Mouse (Mus musculus) liver, postnatal 0 days (tissue): Measurements from ENCODE around the gene Mia3. TPM values are rescaled to one million over a fixed set of nuclear protein-coding genes. Genes with fewer than 3 reads are reported as not detected.

Experiments used
- ATAC-seq: fragments of 200-750 bp; cut with Nextera tagmentation; 2 replicates; pipeline ENCODE4 v1.8.0; 2017; ENCODE audit warnings: mild to moderate bottlenecking, moderate library complexity
- DNase-seq: peaks from one replicate; pipeline ENCODE4 v3.0.0-alpha.2; 2016
- H3K27ac ChIP-seq: fragments of 300-500 bp; sonication (generic); 2 replicates; pipeline ENCODE4 v1.5.1; 2014; ENCODE audit warnings: antibody characterized with exemption, moderate library complexity, mild to moderate bottlenecking, low read depth
- H3K27me3 ChIP-seq: fragments of 300-500 bp; sonication (generic); 2 replicates; pipeline ENCODE4 v1.6.1; 2014; ENCODE audit warnings: low read length, control low read depth, mixed read lengths; ENCODE audit not compliant: insufficient read depth
- H3K36me3 ChIP-seq: fragments of 300-500 bp; sonication (generic); replicated peaks from 2 replicates; pipeline ENCODE4 v1.6.1; 2014; ENCODE audit warnings: mild to moderate bottlenecking, control low read depth, low read length, moderate library complexity, mixed read lengths; ENCODE audit not compliant: insufficient read depth
- H3K4me1 ChIP-seq: fragments of 300-500 bp; sonication (generic); 2 replicates; pipeline ENCODE4 v1.6.1; 2014; ENCODE audit warnings: antibody characterized with exemption, mild to moderate bottlenecking, control low read depth; ENCODE audit not compliant: insufficient read depth
- H3K4me2 ChIP-seq: fragments of 300-500 bp; sonication (generic); 2 replicates; pipeline ENCODE4 v1.6.1; 2014; ENCODE audit warnings: low read depth, mild to moderate bottlenecking, low read length, moderate library complexity, mixed read lengths
- H3K4me3 ChIP-seq: fragments of 300-500 bp; sonication (generic); 2 replicates; pipeline ENCODE4 v1.5.1; 2014; ENCODE audit warnings: low read depth, low read length
- H3K9ac ChIP-seq: fragments of 300-500 bp; sonication (generic); replicated peaks from 2 replicates; pipeline ENCODE4 v1.6.1; 2014; ENCODE audit warnings: mild to moderate bottlenecking, moderate library complexity
- H3K9me3 ChIP-seq: fragments of 300-500 bp; sonication (generic); 2 replicates; pipeline ENCODE4 v1.6.1; 2016; ENCODE audit warnings: mild to moderate bottlenecking, control low read depth, low read length, mixed read lengths
- CTCF ChIP-seq: sonication (generic); IDR thresholded peaks from 2 replicates; pipeline ENCODE4 v1.5.1; 2016; ENCODE audit warnings: antibody characterized with exemption, low read depth
- EP300 ChIP-seq: IDR thresholded peaks from 2 replicates; pipeline ENCODE4 v1.6.1; 2016; ENCODE audit warnings: antibody characterized with exemption, low read depth, mild to moderate bottlenecking
- WGBS: fragments of 180-500 bp; shearing (Covaris S2); extraction: QIAGEN DNeasy Blood & Tissue Kit; methylation state at CpG from one replicate; pipeline ENCODE4 v1.1.7; 2014; ENCODE audit not compliant: insufficient replicate concordance; 5-methylcytosine and 5-hydroxymethylcytosine counted together
- polyA plus RNA-seq: library from polyadenylated mRNA; unstranded; fragments of >200 nt; fragmentation: Nextera tagmentation; extraction: Ambion mirVana; gene quantifications from 2 replicates; pipeline ENCODE4 v1.2.1, GENCODE M21; 2015

The Mia3 gene
- polyA plus RNA-seq, 1 experiment from 2014 or later = 30.0 TPM

- H3K27ac ChIP-seq = peak overlapping the region; percentile 68
Measured at GRCm38 (mm10) chr1:183368601-183369400, 552 bp downstream of the Mia3 start.

DNA sequence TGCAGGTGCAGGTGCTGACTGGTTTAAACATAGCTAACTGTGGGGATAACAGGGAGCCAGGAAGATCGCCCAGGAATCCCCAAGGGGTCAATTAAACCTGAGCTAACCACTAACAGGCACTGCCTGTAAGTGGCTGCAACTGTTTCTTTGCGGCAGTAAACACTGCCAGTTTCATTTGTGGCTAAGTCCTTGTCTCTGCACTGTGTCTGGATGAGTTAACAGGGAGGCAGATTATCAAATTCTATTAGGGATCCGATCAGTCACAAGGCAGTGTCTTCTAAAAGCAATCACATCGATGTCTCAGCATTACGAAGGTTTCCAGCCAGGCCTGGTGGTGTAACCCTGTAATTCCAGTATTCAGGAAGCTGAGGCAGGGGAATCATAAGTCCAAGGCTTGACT lies 3.0 kb downstream of the Mia3 start:
- ATAC-seq = no peak
- Histone ChIP-seq H3K27me3 (no peaks in the 10 kb centered on the region), H3K9me3 (no peaks in the 10 kb centered on the region), H3K9ac (no peak overlapping the region), H3K36me3 (peaks cover 19% of the 10 kb centered on the region), H3K27ac (no peak overlapping the region), H3K4me3 (no peak overlapping the region), H3K4me2 (no peak overlapping the region), H3K4me1 (peaks cover 14% of the 10 kb centered on the region)
- DNase-seq = no peak
- 84% methylated on average over 5 of the region's 5 CpGs for WGBS
- no peak for TF ChIP-seq CTCF
- no peak for TF ChIP-seq EP300

More at GRCm38 (mm10) chr1:183368601-183369400, 552 bp downstream of the Mia3 start:
- Histone ChIP-seq H3K9me3 (no peaks in the 10 kb centered on the region), H3K4me1 (peaks cover 14% of the 10 kb centered on the region), H3K36me3 (peaks cover 11% of the 10 kb centered on the region), H3K27me3 (no peaks in the 10 kb centered on the region), H3K9ac (peak overlapping the region; percentile 92), H3K4me3 (peak overlapping the region; percentile 94), H3K4me2 (peak overlapping the region; percentile 95)
- DNase-seq (no peak), ATAC-seq (peak; percentile 56)
- WGBS = 4% methylated on average over 46 of the region's 56 CpGs
- TF ChIP-seq CTCF (no peak), EP300 (no peak)

GRCm38 (mm10) chr1:183363577-183363867 lies 5.8 kb downstream of the Mia3 start:
- DNase-seq (no peak), ATAC-seq (no peak)
- Histone ChIP-seq H3K4me3 (no peak overlapping the region), H3K4me1 (peaks cover 5% of the 10 kb centered on the region), H3K9ac (no peak overlapping the region), H3K4me2 (no peak overlapping the region), H3K36me3 (peaks cover 36% of the 10 kb centered on the region), H3K27me3 (no peaks in the 10 kb centered on the region), H3K27ac (no peak overlapping the region), H3K9me3 (no peaks in the 10 kb centered on the region)
- 84% methylated on average over 5 of the region's 5 CpGs for WGBS
- no peak for TF ChIP-seq CTCF

- no peak for DNase-seq
- H3K4me3 ChIP-seq = no peak overlapping the region
- no peak for TF ChIP-seq EP300
- no peak for TF ChIP-seq CTCF
- no peak overlapping the region for H3K4me2 ChIP-seq
- no peak overlapping the region for H3K9ac ChIP-seq
- ATAC-seq = no peak
- no peaks in the 10 kb centered on the region for H3K27me3 ChIP-seq
- WGBS = 69% methylated on average over 14 of the region's 14 CpGs
- peaks cover 5% of the 10 kb centered on the region for H3K4me1 ChIP-seq
- peaks cover 42% of the 10 kb centered on the region for H3K36me3 ChIP-seq
- H3K27ac ChIP-seq = no peak overlapping the region
- no peaks in the 10 kb centered on the region for H3K9me3 ChIP-seq
Measured at GRCm38 (mm10) chr1:183362729-183363576, 6.4 kb downstream of the Mia3 start.

GRCm38 (mm10) chr1:183362301-183362700 lies 7.1 kb downstream of the Mia3 start:
- TF ChIP-seq CTCF (no peak), EP300 (0 out of 2 replicates have a peak, but pooled peaks have one; percentile 35)
- ATAC-seq (peak; percentile 25; the same call in 1 of the 2 replicates), DNase-seq (no peak)

DNA sequence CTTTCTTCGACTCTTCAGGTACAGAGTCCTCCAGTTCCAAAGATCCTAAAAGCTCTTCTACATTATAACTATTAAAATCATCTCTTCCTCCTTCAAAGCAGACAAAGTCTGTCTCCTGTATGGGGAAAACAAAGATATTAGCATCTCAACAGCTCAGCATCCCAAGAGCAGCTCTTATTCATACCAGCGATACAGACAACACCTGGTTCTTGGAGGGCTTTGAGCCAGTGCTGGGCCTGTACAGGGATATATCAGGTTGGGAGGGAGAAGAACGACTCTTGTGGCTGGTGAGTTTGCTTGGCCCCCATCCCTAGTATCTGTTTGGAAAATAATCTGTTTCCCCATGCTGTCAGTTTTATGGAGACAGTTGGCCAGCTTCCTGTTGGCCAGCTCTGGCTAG lies 10.5 kb downstream of the Mia3 start:
- Histone ChIP-seq H3K4me3 (no peak overlapping the region), H3K4me2 (no peak overlapping the region), H3K27ac (no peak overlapping the region), H3K27me3 (no peaks in the 10 kb centered on the region), H3K9me3 (no peaks in the 10 kb centered on the region), H3K4me1 (no peaks in the 10 kb centered on the region), H3K9ac (no peak overlapping the region), H3K36me3 (peaks cover 56% of the 10 kb centered on the region)
- TF ChIP-seq EP300 (no peak), CTCF (no peak)
- ATAC-seq = no peak
- DNase-seq = no peak
- WGBS = 79% methylated on average over 3 of the region's 3 CpGs

More at GRCm38 (mm10) chr1:183362301-183362700, 7.1 kb downstream of the Mia3 start:
- no peaks in the 10 kb centered on the region for H3K27me3 ChIP-seq
- no peak overlapping the region for H3K27ac ChIP-seq
- no peaks in the 10 kb centered on the region for H3K4me1 ChIP-seq
- H3K4me2 ChIP-seq = no peak overlapping the region
- WGBS = 35% methylated on average over 5 of the region's 5 CpGs
- no peak overlapping the region for H3K4me3 ChIP-seq
- H3K36me3 ChIP-seq = peaks cover 48% of the 10 kb centered on the region
- no peaks in the 10 kb centered on the region for H3K9me3 ChIP-seq
- no peak overlapping the region for H3K9ac ChIP-seq
